Mouse (Mus musculus) cerebellum, adult 11-12 months (tissue): ENCODE data around the gene Sde2.

Source experiments
- DNase-seq: peaks from one replicate; pipeline ENCODE4 v3.0.0; 2022

Sde2 gene

GRCm38 (mm10) chr1:180850316-180851270, at the start of gene Sde2:
TSS of gene Sde2 (plus strand) at chr1:180851127.
- peak; percentile 100 for DNase-seq

DNA sequence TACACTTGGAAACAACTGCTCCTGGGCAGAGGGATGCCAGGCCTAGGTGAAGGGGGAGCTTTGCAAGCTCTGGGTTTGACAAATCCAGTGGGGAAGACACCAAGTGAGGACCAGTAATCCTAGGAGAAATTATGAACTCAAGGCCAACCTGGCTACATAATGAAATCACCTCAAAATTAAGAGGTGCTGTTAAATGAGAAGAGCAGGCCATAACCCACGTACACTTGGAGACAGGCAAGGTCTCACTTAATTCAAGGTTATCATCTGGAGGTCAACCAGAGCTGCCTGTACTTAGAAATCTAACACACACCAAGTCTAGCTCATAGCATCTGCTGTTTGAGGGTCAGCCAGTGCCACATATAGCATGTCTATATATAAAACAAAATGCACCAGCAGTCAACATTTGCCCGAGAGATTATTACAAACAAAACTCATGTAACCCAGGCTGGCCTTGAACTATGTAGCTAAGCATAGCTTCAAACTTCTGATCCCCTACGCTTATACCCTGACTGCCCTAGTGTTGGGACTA, 49.4 kb upstream of the Sde2 start:
- no peak for DNase-seq

DNA sequence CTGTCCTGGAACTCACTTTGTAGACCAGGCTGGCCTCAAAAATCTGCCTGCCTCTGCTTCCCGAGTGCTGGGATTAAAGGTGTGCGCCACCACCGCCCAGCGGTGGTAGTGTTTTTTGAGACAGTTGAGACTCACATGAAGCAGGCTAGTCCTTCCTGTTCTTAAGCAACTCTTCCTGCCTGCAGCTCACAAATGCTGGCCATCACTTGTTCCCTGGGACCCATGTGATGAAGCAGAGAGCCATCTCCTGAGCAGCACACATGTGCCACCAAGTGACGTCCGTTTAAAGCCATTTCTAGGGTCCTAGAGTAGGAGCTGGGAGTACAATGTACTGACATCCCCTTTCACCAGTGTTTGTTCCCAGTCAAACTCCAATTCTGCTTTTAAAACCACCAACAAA, 47.0 kb upstream of the Sde2 start:
- DNase-seq: no peak

GRCm38 (mm10) chr1:180808831-180809230, 42.1 kb upstream of the Sde2 start:
- DNase-seq: no peak

DNA sequence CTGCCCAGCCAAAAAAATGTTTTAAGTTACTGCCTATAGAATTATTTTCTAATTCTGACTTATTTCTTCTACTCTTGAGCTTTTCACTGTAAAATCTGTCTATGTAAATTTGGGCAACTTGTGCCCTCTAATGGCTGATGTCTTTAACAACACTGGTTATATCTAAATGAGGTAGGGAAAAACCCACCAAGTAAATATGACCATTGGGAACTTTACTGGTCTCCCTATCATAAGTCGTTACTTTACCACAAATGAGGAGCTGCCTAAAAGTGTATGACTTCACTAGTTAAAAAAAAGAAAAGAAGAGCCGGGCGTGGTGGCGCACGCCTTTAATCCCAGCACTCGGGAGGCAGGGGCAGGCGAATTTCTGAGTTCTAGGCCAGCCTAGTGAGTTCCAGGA, 40.0 kb upstream of the Sde2 start:
- DNase-seq: no peak

DNA sequence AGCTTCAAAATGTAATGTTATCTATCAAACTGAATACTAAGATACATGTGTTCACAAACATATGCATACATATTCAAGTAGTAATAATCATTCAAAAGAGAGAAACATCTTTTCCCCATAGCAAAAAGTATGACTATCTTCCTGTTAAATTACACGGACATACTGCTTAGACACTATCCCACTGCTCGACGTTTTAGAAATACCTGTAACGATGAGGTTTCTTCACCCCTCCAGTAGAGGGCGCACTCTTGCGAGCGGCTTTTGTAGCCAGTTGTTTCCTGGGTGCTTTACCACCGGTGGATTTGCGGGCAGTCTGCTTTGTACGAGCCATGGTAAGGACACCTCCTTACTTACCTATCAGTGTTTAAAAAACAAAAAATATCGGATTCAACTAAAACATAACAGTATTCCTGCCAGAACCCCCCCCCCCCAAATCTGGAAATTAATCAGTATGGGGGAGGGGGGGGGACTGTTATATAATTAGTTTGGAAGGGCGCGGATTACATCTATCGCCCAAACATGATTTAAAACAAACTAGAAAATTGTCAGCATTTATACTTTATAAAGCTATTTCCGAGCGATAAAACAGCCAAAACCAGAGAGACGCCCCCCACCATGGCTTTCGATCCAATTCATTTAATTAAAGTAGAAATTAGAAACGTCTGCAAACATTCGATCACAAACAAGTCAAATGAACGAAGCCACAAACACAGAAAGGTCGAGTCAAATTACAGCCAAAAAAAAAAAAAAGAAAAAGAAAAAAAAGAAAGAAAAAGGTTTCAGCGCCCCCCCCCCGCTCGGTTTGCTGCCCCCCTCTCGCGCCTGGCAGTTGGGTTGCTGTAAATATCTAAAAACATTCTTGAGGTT, 39.1 kb upstream of the Sde2 start:
- DNase-seq: no peak

DNA sequence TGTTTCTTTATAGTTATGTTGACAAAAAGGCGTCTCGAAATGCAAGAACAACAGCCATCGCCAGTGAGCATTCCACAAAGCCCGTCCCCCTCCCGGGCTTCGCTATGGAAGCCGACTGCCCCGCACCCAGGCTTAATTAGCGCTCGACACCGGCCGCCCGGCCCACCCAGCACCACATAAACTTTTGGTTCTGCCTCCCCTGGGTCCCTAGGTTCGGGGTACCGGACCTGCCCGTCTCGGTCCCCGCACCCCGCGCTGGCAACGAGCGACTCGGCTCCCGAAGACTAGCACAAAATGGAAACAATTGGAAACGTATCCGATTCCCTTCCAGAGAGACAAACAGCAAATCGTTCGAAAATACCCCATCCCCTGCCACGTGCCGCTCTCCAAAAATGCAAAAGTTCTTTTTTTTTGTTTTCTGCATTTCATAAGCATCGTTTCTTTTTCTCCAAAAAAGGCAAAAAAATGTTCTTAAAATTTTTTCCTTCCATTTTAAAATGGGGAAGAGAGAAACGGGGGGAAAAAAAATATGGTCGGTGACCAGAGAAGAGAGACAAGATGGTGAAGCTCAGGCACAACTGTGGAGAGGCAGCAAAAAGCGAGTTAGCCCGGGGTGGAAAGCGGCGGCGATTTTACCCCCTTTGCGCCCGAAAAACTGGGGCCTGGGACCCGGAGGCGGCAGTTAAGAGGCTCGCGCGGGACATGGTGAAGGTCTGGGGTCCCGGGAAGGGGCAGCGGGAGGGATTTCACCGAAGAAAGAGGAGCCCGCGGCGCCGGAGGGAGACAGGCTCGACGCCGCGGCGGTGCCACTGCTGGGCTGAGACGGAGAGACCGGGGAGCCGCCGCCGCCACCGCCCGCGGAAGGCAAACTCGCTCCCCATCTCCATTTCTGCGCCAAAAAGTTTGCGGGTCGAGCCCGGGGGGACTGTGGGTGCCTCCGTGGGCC, 38.2 kb upstream of the Sde2 start:
- peak; percentile 69 for DNase-seq

DNA sequence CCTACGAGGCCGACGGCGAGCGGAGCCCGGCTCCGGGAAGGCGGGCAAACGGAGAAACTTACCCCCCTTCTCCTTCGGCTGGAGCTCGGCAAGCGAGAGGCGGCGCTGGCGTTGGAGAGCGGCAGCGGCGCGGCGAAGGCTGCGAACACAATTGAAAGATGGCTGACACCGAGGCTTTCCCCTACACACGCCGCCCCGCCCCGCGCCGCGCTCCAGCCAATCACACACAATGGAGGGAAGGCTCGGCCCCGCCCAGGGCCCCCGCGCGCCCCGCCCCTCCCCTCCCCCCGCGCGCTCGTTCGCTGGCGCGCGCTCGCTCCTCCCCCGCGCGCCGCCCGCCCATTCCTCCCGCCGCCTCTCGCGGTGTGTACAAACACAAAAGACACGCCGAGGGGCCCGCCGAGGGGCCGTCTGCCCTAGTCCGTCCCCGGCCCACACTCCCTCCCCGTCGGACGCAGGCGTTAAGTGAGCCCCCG, 37.5 kb upstream of the Sde2 start:
- DNase-seq: peak; percentile 95

DNA sequence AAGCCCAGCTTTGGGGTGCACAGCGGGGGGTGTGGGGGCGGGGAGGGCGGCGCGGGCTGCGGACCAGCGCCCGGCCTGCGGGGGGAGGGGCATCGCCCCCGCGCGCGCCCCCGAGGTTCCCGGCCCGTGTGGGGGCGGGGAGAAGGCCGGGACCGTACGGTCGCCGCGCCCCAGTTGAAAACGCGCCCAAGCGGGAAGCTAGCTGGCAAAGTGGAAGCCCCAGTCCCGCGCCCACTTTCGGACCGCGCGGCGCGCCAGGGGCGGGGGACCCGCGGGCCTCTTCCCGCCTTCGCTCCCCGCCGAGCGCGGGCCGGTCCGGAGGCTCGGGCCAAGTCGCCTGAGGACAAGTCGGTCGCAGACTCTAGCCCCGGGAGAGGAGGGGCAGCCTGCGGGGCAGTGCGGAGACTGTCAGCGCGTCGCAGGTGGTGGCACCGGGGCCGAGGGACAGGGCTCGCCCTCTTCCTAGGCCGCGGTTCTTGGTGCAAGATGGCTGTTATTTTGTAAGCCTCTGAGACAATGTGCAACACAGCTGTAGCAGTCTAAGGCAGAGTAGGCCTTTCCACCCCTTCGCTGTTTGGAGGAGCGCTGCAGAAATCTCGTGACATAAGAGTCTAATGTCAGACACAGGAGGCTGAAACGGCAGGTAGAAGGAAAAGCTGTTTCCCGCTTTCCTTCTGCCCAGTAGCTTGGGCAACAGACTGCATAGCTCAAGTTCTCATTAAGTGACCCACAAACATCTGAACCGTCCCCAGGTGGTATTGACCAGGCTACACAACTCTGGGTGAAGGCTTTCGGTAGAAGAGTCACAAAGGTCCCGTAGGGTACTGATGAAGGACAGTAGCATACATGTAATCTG, 36.8 kb upstream of the Sde2 start, which contains the start of gene H3f3a:
Gene H3f3a (minus strand): TSS at position 59 of the 856 bp plus-strand sequence.
- peak; percentile 90 for DNase-seq

- peak; percentile 55 for DNase-seq
Observed at GRCm38 (mm10) chr1:180815371-180816024, 35.4 kb upstream of the Sde2 start.

DNA sequence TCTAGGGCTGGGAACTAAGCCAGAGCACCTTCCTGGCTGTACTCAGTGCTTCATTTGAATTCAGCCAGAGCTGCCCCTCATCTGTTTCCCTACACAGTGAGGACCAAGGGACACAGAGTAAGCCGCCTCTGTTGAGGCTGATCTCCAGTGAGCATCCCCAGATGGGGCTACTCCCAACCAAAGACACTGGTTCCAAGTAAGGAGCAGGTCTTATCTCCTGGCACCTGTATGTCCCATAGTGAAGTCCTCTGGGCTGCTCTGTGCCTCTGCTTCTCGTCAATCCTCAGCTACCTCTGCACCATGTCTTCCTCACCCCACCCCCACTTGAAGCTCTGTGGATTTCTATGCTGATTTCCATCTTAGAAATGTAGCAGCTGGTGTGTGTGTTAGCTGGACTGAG, 32.9 kb upstream of the Sde2 start:
- no peak for DNase-seq

GRCm38 (mm10) chr1:180821101-180821500, 29.8 kb upstream of the Sde2 start:
- no peak for DNase-seq

DNA sequence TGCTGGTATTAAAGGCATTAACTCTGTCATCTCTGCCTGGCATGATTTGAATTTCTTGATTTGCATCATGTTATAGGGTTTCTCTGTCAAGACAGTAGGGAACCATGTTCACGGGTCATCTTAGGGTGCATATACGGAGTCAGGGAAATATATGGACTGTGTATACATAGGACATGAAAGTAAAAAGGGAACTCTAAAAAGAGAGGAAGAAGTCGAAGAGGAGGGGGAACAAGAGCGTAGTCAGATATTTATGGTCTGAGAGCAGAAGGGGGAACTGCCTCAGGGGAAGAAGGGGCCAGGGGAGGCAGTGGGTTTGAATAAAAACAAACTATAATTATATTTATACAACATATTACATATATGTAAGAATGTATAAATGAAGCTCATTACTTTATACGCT, 28.7 kb upstream of the Sde2 start:
- no peak for DNase-seq

DNA sequence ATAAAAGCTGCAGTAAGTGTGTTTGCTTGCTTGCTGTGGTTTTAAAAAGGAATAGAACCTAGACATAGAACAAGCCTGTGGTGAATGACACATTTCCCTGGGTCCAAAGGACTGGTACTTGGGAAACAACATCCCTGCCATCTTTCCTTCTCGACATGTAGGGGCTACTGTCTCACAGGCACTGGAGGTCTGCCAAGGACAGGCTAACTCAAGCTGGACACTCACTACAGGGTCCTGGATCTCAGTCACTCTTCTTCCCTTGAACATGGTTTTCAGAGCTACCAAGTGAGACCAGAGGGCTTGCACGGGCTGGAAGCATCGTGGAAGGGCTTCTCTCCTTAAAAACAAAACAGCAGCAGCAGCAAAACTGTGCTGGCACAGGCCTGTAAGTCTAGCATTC, 27.2 kb upstream of the Sde2 start:
- DNase-seq: no peak

DNA sequence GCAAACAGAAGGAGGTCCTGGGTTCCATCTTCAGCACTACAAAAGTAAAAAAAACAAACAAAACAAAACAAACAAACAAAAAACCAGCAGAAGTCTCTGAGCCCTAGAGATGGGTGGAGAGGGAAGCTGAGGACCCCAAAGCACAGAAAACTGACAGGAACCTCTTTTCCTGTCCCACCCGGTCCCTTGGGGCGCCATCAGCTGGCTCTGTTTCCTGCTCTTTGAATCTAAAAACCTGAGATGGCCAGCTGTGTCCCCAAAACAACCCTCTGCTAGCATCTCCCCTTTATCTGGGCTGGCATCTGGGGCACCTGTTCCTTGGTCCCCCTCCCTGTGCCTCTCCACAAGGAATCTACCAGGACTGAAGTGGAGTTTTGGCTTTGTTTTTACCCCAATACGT, 26.2 kb upstream of the Sde2 start:
- no peak for DNase-seq

- DNase-seq: no peak
Observed at GRCm38 (mm10) chr1:180826634-180827033, 24.3 kb upstream of the Sde2 start.

DNA sequence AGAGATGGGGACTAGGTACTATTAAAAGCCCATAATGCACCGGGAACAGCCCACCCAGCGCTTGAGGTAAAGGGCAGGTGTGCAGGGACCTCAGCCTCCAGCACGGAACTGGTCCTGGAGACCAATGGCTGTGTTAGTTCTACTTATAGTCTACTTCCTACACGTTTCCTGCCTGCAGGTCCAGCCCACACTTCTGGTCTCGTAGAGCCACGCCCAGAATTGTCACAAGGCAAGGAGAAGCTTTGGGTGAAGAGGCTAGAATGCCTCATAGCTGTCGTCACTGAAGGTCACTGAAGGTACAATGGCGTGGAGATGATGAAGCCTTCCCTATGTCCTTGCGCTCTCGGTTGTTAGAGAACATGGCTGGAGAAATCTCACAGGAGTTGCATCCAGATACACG, 21.2 kb upstream of the Sde2 start:
- DNase-seq: no peak

DNA sequence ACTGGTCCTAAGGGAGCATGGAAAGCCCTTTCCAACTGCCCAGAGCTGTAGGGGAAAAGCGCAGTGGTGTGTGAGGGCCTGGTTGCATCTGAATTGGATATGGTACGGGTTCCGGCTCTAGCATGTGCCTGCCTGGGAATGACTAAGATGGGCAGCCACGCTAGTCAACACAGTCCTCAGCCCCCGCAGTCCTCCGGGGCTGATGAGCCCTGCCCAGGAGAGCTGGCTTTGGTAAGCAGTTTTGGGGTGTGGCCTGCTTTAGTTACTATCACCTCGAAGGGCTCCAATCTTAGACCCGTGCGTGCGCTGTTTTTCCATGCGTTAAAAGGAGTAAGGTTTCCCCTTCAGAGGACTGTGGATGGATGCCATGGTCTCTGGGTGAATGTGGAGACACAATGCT, 20.8 kb upstream of the Sde2 start:
- no peak for DNase-seq

- no peak for DNase-seq
Observed at GRCm38 (mm10) chr1:180830588-180831346, 20.2 kb upstream of the Sde2 start.
